Mouse (Mus musculus) embryonic facial prominence, embryonic 10.5 days (tissue): ENCODE results near the gene Abca1. TPM values are rescaled to one million over a fixed set of nuclear protein-coding genes. Genes with fewer than 3 reads are reported as not detected.

Source experiments
- DNase-seq: peaks from one replicate; pipeline ENCODE4 v3.0.0-alpha.2; 2017; ENCODE audit warnings: low spot score
- H3K27ac ChIP-seq: fragments of 300-500 bp; sonication (generic); replicated peaks from 2 replicates; pipeline ENCODE4 v1.5.1; 2016; ENCODE audit warnings: mild to moderate bottlenecking
- H3K27me3 ChIP-seq: fragments of 300-500 bp; sonication (generic); replicated peaks from 2 replicates; pipeline ENCODE4 v1.6.1; 2016; ENCODE audit warnings: low read depth, mild to moderate bottlenecking; ENCODE audit not compliant: poor library complexity, severe bottlenecking
- H3K36me3 ChIP-seq: fragments of 300-500 bp; sonication (generic); replicated peaks from 2 replicates; pipeline ENCODE4 v1.6.1; 2016; ENCODE audit warnings: mild to moderate bottlenecking, moderate library complexity
- H3K4me1 ChIP-seq: fragments of 300-500 bp; sonication (generic); 2 replicates; pipeline ENCODE4 v1.6.1; 2016
- H3K4me3 ChIP-seq: fragments of 300-500 bp; sonication (generic); 2 replicates; pipeline ENCODE4 v1.5.1; 2016; ENCODE audit warnings: mild to moderate bottlenecking, moderate library complexity
- H3K9me3 ChIP-seq: fragments of 300-500 bp; sonication (generic); 2 replicates; pipeline ENCODE4 v1.6.1; 2016; ENCODE audit warnings: mild to moderate bottlenecking
- WGBS: fragments of 180-500 bp; shearing (Covaris S2); methylation state at CpG from one replicate; pipeline ENCODE4 v1.1.7; 2016; 5-methylcytosine and 5-hydroxymethylcytosine counted together
- polyA plus RNA-seq: library from polyadenylated mRNA; unstranded; fragments of >200 nt; fragmentation: Nextera tagmentation; extraction: Ambion mirVana; gene quantifications from 2 replicates; pipeline ENCODE4 v1.2.1, GENCODE M21; 2016

Abca1 gene
- polyA plus RNA-seq, 1 experiment from 2014 or later, result 3.6 TPM

- no peaks in the 10 kb centered on the region for H3K27me3 ChIP-seq
- no peak overlapping the region for H3K4me3 ChIP-seq
- peaks cover 10% of the 10 kb centered on the region for H3K36me3 ChIP-seq
- no peaks in the 10 kb centered on the region for H3K9me3 ChIP-seq
- H3K27ac ChIP-seq, result no peak overlapping the region
- no peak for DNase-seq
- 94% methylated on average over 4 of the region's 4 CpGs for WGBS
- peaks cover 6% of the 10 kb centered on the region for H3K4me1 ChIP-seq
These were observed 149.8 kb downstream of the Abca1 start for GRCm38 (mm10) chr4:53009871-53010270.

GRCm38 (mm10) chr4:53009183-53009582 is 150.5 kb downstream of the Abca1 start:
- Histone ChIP-seq H3K4me3 (no peak overlapping the region), H3K27me3 (no peaks in the 10 kb centered on the region), H3K9me3 (no peaks in the 10 kb centered on the region), H3K27ac (no peak overlapping the region), H3K36me3 (peaks cover 3% of the 10 kb centered on the region; the same call in 1 of the 2 replicates), H3K4me1 (peaks cover 6% of the 10 kb centered on the region)
- no peak for DNase-seq
- 76% methylated on average over 4 of the region's 4 CpGs for WGBS

GRCm38 (mm10) chr4:53000154-53000553 is 159.5 kb downstream of the Abca1 start:
- Histone ChIP-seq H3K4me1 (no peaks in the 10 kb centered on the region), H3K4me3 (no peak overlapping the region), H3K27ac (no peak overlapping the region), H3K27me3 (no peaks in the 10 kb centered on the region), H3K9me3 (no peaks in the 10 kb centered on the region), H3K36me3 (no peaks in the 10 kb centered on the region)
- DNase-seq, result no peak
- WGBS, result 87% methylated on average over 8 of the region's 8 CpGs

DNA sequence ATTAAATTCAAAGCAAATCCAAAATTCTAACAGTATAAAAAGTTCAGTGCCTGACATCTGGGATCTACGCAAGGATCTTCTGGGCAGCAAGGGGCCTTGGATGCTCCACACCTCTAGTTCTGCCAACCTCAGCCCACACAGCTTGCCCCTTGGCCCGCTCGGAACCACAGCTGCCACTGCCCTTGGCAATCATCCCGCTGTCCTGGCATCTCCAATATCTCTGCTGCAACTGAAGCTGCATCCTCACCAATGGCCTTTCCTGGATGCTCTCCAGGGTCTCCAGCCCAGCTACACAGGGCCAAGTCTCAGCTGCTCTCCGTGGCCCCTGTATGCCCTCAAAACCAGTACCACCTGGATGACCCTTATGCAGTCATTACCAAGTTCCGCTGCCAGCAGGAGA is 160.2 kb downstream of the Abca1 start:
- Histone ChIP-seq H3K27me3 (no peaks in the 10 kb centered on the region), H3K27ac (no peak overlapping the region), H3K9me3 (no peaks in the 10 kb centered on the region), H3K4me1 (no peaks in the 10 kb centered on the region), H3K36me3 (no peaks in the 10 kb centered on the region), H3K4me3 (no peak overlapping the region)
- DNase-seq, result no peak
- WGBS, result 94% methylated on average over 6 of the region's 6 CpGs

GRCm38 (mm10) chr4:52989248-52989647 is 170.4 kb downstream of the Abca1 start, which contains the start of gene Nipsnap3a:
Gene Nipsnap3a (plus strand): TSS chr4:52989272.
- peak; percentile 39 for DNase-seq
- no peaks in the 10 kb centered on the region for H3K27me3 ChIP-seq
- H3K9me3 ChIP-seq, result no peaks in the 10 kb centered on the region
- 0 out of 2 replicates have a peak, but pooled peaks cover 6% of the 10 kb centered on the region for H3K4me1 ChIP-seq
- H3K27ac ChIP-seq, result peak within 1 kb of the TSS; percentile 51; the same call in 1 of the 2 replicates
- no peaks in the 10 kb centered on the region for H3K36me3 ChIP-seq
- H3K4me3 ChIP-seq, result peak within 1 kb of the TSS; percentile 47
- 35% methylated on average over 12 of the region's 12 CpGs for WGBS

- no peak for DNase-seq
- Histone ChIP-seq H3K27ac (no peak overlapping the region), H3K9me3 (no peaks in the 10 kb centered on the region), H3K4me3 (no peak overlapping the region), H3K27me3 (no peaks in the 10 kb centered on the region), H3K36me3 (no peaks in the 10 kb centered on the region), H3K4me1 (0 out of 2 replicates have a peak, but pooled peaks cover 6% of the 10 kb centered on the region)
- 88% methylated on average over 2 of the region's 2 CpGs for WGBS
These were observed 173.4 kb downstream of the Abca1 start for GRCm38 (mm10) chr4:52986266-52986665.

- H3K27ac ChIP-seq, result no peak overlapping the region
- H3K9me3 ChIP-seq, result no peaks in the 10 kb centered on the region
- no peaks in the 10 kb centered on the region for H3K27me3 ChIP-seq
- no peaks in the 10 kb centered on the region for H3K36me3 ChIP-seq
- DNase-seq, result no peak
- no peak overlapping the region for H3K4me3 ChIP-seq
- WGBS, result 78% methylated on average over 2 of the region's 2 CpGs
- H3K4me1 ChIP-seq, result 0 out of 2 replicates have a peak, but pooled peaks cover 6% of the 10 kb centered on the region
These were observed 174.5 kb downstream of the Abca1 start for GRCm38 (mm10) chr4:52985216-52985615.

Other genes with a start within 250 kb of the Abca1 start
- gene Olfr272, start 240.7 kb downstream of the Abca1 start, polyA plus RNA-seq, result not detected in 2 replicates
- gene Olfr270, start 195.3 kb downstream of the Abca1 start, polyA plus RNA-seq, result not detected in 2 replicates
- gene Nipsnap3a, start 170.6 kb downstream of the Abca1 start, polyA plus RNA-seq, result not detected in 2 replicates
- 76.4 and 77.5 TPM in 2 replicates for gene Nipsnap3b, start 148.0 kb downstream of the Abca1 start, polyA plus RNA-seq